Mouse (Mus musculus) MEL (cell line): Measurements from ENCODE around the gene Nbas. TPM values are rescaled to one million over a fixed set of nuclear protein-coding genes. Genes with fewer than 3 reads are reported as not detected.

Experiments used
- DNase-seq: peaks from one replicate; pipeline ENCODE4 v3.0.0; 2011; ENCODE audit warnings: low read depth, low spot score
- H3K27ac ChIP-seq: 2 replicates; pipeline ENCODE4 v1.5.1; 2012; ENCODE audit warnings: low read depth, mild to moderate bottlenecking, control low read depth, low read length, moderate library complexity; ENCODE audit not compliant: control insufficient read depth
- H3K27me3 ChIP-seq, 2 experiments: fragments of 150-350 bp in 1 of 2; sonication (generic) in 1 of 2; 2 replicates each; pipeline ENCODE4 v1.6.1; 2012; ENCODE audit warnings: low read length in 2 of 2, mild to moderate bottlenecking in 2 of 2, improper control_type of control experiment in 1 of 2, moderate library complexity in 1 of 2; ENCODE audit not compliant: insufficient read depth in 2 of 2, control insufficient read depth in 1 of 2
- H3K36me3 ChIP-seq, 2 experiments: 2 replicates each; pipeline ENCODE4 v1.6.1; 2012 to 2014; ENCODE audit warnings: low read length in 2 of 2, improper control_type of control experiment in 1 of 2, inconsistent platforms in 1 of 2, mild to moderate bottlenecking in 1 of 2; ENCODE audit not compliant: insufficient read depth in 2 of 2, control insufficient read depth in 1 of 2
- H3K4me1 ChIP-seq, 2 experiments: fragments of 150-350 bp in 1 of 2; sonication (generic) in 1 of 2; 2 replicates each; pipeline ENCODE4 v1.6.1; 2012; ENCODE audit warnings: low read length in 2 of 2, improper control_type of control experiment in 1 of 2, mild to moderate bottlenecking in 1 of 2; ENCODE audit not compliant: insufficient read depth in 2 of 2, control insufficient read depth in 1 of 2
- H3K4me3 ChIP-seq, 2 experiments: fragments of 150-350 bp in 1 of 2; sonication (generic) in 1 of 2; 2 replicates each; pipeline ENCODE4 v1.5.1; 2012; ENCODE audit warnings: low read depth in 2 of 2, low read length in 2 of 2, mild to moderate bottlenecking in 2 of 2, moderate library complexity in 2 of 2, control low read depth in 1 of 2, improper control_type of control experiment in 1 of 2; ENCODE audit not compliant: control insufficient read depth in 1 of 2, insufficient read depth in 1 of 2
- H3K79me2 ChIP-seq: 2 replicates; pipeline ENCODE4 v1.6.1; 2012; ENCODE audit warnings: mild to moderate bottlenecking, low read length, moderate library complexity; ENCODE audit not compliant: control insufficient read depth, poor library complexity, insufficient read depth
- H3K9ac ChIP-seq: 2 replicates; pipeline ENCODE4 v1.6.1; 2012; ENCODE audit warnings: low read depth, mild to moderate bottlenecking, control low read depth, low read length, moderate library complexity; ENCODE audit not compliant: control insufficient read depth, poor library complexity, severe bottlenecking
- H3K9me3 ChIP-seq: fragments of 150-350 bp; sonication (generic); replicated peaks from 2 replicates; pipeline ENCODE4 v1.6.1; 2012; ENCODE audit warnings: mild to moderate bottlenecking, low read length, improper control_type of control experiment, moderate library complexity; ENCODE audit not compliant: insufficient read depth
- BHLHE40 ChIP-seq: IDR thresholded peaks from 2 replicates; pipeline ENCODE4 v1.6.1; 2012; ENCODE audit warnings: low read depth, mild to moderate bottlenecking, inconsistent platforms, low read length, improper control_type of control experiment, borderline replicate concordance
- CHD1 ChIP-seq: IDR thresholded peaks from 2 replicates; pipeline ENCODE4 v1.6.1; 2012; ENCODE audit warnings: low read depth, mild to moderate bottlenecking, inconsistent platforms, low read length, improper control_type of control experiment
- CTCF ChIP-seq, 3 experiments: IDR thresholded peaks in 2 of 3; conservative IDR thresholded peaks in 1 of 3; 2 replicates each; pipeline ENCODE4 v1.5.1; 2011 to 2012; ENCODE audit warnings: low read length in 3 of 3, low read depth in 2 of 3, mild to moderate bottlenecking in 2 of 3, improper control_type of control experiment in 1 of 3, inconsistent platforms in 1 of 3, mixed read lengths in 1 of 3, moderate library complexity in 1 of 3; ENCODE audit not compliant: control insufficient read depth in 1 of 3, insufficient read depth in 1 of 3, poor library complexity in 1 of 3, severe bottlenecking in 1 of 3
- ELF1 ChIP-seq: IDR thresholded peaks from 2 replicates; pipeline ENCODE4 v1.6.1; 2014; ENCODE audit warnings: low read depth, mild to moderate bottlenecking, inconsistent platforms, low read length, improper control_type of control experiment, moderate library complexity
- ETS1 ChIP-seq: IDR thresholded peaks from 2 replicates; pipeline ENCODE4 v1.6.1; 2012; ENCODE audit warnings: low read depth, mild to moderate bottlenecking, inconsistent platforms, low read length, improper control_type of control experiment, moderate library complexity
- GATA1 ChIP-seq: IDR thresholded peaks from 2 replicates; pipeline ENCODE4 v1.6.1; 2011; ENCODE audit warnings: low read depth, low read length, improper control_type of control experiment
- HCFC1 ChIP-seq: IDR thresholded peaks from 2 replicates; pipeline ENCODE4 v1.6.1; 2012; ENCODE audit warnings: low read depth, mild to moderate bottlenecking, inconsistent platforms, low read length, improper control_type of control experiment, moderate library complexity
- JUND ChIP-seq: IDR thresholded peaks from 2 replicates; pipeline ENCODE4 v1.6.1; 2011; ENCODE audit warnings: low read depth, mild to moderate bottlenecking, improper control_type of control experiment, low read length
- MAFK ChIP-seq: IDR thresholded peaks from 2 replicates; pipeline ENCODE4 v1.6.1; 2011; ENCODE audit warnings: low read depth, mild to moderate bottlenecking, low read length, improper control_type of control experiment, borderline replicate concordance
- MAX ChIP-seq: IDR thresholded peaks from 2 replicates; pipeline ENCODE4 v1.6.1; 2011; ENCODE audit warnings: low read length, improper control_type of control experiment
- MEF2A ChIP-seq: IDR thresholded peaks from 2 replicates; pipeline ENCODE4 v1.6.1; 2014; ENCODE audit warnings: low read depth, mild to moderate bottlenecking, inconsistent platforms, low read length, improper control_type of control experiment; ENCODE audit not compliant: poor library complexity, insufficient replicate concordance, severe bottlenecking; ENCODE audit errors: extremely low read depth
- MXI1 ChIP-seq: IDR thresholded peaks from 2 replicates; pipeline ENCODE4 v1.6.1; 2011; ENCODE audit warnings: mild to moderate bottlenecking, low read depth, low read length, improper control_type of control experiment
- POLR2A ChIP-seq, 2 experiments: IDR thresholded peaks; 2 replicates each; pipeline ENCODE4 v1.6.1; 2011 to 2012; ENCODE audit warnings: low read length in 2 of 2, mild to moderate bottlenecking in 2 of 2, control low read depth in 1 of 2, improper control_type of control experiment in 1 of 2, low read depth in 1 of 2, moderate library complexity in 1 of 2; ENCODE audit not compliant: control insufficient read depth in 1 of 2, insufficient read depth in 1 of 2, poor library complexity in 1 of 2
- POLR2AphosphoS2 ChIP-seq: IDR thresholded peaks from 2 replicates; pipeline ENCODE4 v1.6.1; 2011; ENCODE audit warnings: low read length, improper control_type of control experiment
- POLR2AphosphoS5 ChIP-seq: IDR thresholded peaks from 2 replicates; pipeline ENCODE4 v1.6.1; 2012; ENCODE audit warnings: low read depth, borderline replicate concordance, mild to moderate bottlenecking, inconsistent platforms, low read length, moderate library complexity, mixed read lengths
- RAD21 ChIP-seq: IDR thresholded peaks from 2 replicates; pipeline ENCODE4 v1.6.1; 2011; ENCODE audit warnings: mild to moderate bottlenecking, low read depth, low read length, improper control_type of control experiment
- SIN3A ChIP-seq: IDR thresholded peaks from 2 replicates; pipeline ENCODE4 v1.6.1; 2012; ENCODE audit warnings: low read length, improper control_type of control experiment, inconsistent platforms
- SMC3 ChIP-seq: IDR thresholded peaks from 2 replicates; pipeline ENCODE4 v1.6.1; 2011; ENCODE audit warnings: low read depth, low read length, improper control_type of control experiment
- TAL1 ChIP-seq: IDR thresholded peaks from 2 replicates; pipeline ENCODE4 v1.6.1; 2012; ENCODE audit warnings: mild to moderate bottlenecking, inconsistent platforms, low read length, moderate library complexity, mixed read lengths
- TCF12 ChIP-seq: IDR thresholded peaks from 2 replicates; pipeline ENCODE4 v1.6.1; 2014; ENCODE audit warnings: low read depth, mild to moderate bottlenecking, inconsistent platforms, low read length, improper control_type of control experiment, moderate library complexity
- USF2 ChIP-seq, 2 experiments: IDR thresholded peaks; 2 replicates each; pipeline ENCODE4 v1.6.1; 2011 to 2012; ENCODE audit warnings: improper control_type of control experiment in 2 of 2, low read length in 2 of 2, borderline replicate concordance in 1 of 2, inconsistent platforms in 1 of 2, low read depth in 1 of 2, mild to moderate bottlenecking in 1 of 2; ENCODE audit not compliant: insufficient read depth in 1 of 2
- ZC3H11A ChIP-seq: IDR thresholded peaks from 2 replicates; pipeline ENCODE4 v1.6.1; 2012; ENCODE audit warnings: low read depth, mild to moderate bottlenecking, inconsistent platforms, low read length, improper control_type of control experiment
- ZMIZ1 ChIP-seq: IDR thresholded peaks from 2 replicates; pipeline ENCODE4 v1.6.1; 2012; ENCODE audit warnings: low read depth, mild to moderate bottlenecking, inconsistent platforms, low read length, improper control_type of control experiment, moderate library complexity
- ZNF384 ChIP-seq: IDR thresholded peaks from 2 replicates; pipeline ENCODE4 v1.6.1; 2012; ENCODE audit warnings: low read depth, mild to moderate bottlenecking, inconsistent platforms, low read length, improper control_type of control experiment
- polyA plus RNA-seq, 2 experiments: library from polyadenylated mRNA; stranded (reverse) in 1 of 2; unstranded in 1 of 2; fragments of >175 nt in 1 of 2; fragments of >200 nt in 1 of 2; gene quantifications; 2 replicates each; pipeline versions ENCODE4 v1.2.1 to v1.2.4; 2012; ENCODE audit warnings: low replicate concordance in 2 of 2, low read depth in 1 of 2; ENCODE audit not compliant: insufficient read length in 2 of 2, insufficient read depth in 1 of 2, missing spikeins in 1 of 2
- total RNA-seq: library from RNA; depleted of rRNA; stranded (reverse); fragments of 300-350 nt; gene quantifications from 2 replicates; pipeline ENCODE4 v1.2.3, GENCODE M21; 2012

Nbas gene
- total and polyA plus RNA-seq, 3 experiments = 24.2 to 25.7 TPM; not detected in 1

GRCm38 (mm10) chr12:13613041-13613440 lies 344.1 kb downstream of the Nbas start:
- Histone ChIP-seq H3K9me3 (no peaks in the 10 kb centered on the region), H3K4me1 (no peaks in the 10 kb centered on the region), H3K79me2 (no peaks in the 10 kb centered on the region), H3K9ac (no peak overlapping the region), H3K27ac (no peak overlapping the region), H3K27me3 (no peaks in the 10 kb centered on the region), H3K4me3 (no peak overlapping the region), H3K36me3 (no peaks in the 10 kb centered on the region)
- no peak for DNase-seq
- no peak for TF ChIP-seq MAX
- no peak for TF ChIP-seq ZC3H11A
- TF ChIP-seq ZMIZ1 = no peak
- TF ChIP-seq TAL1 = no peak
- TF ChIP-seq CTCF (IDR thresholded peaks at IDR 0.05 in 2 of 3, conservative IDR thresholded peaks at IDR 0.05 in 1 of 3; ENCODE audit: control insufficient read depth in 1 of 3, insufficient read depth in 1 of 3, low read depth in 2 of 3, low read length in 3 of 3, poor library complexity in 1 of 3, severe bottlenecking in 1 of 3) = no peak
- no peak for TF ChIP-seq HCFC1
- TF ChIP-seq ZNF384 = no peak
- TF ChIP-seq GATA1 = no peak
- no peak for TF ChIP-seq MEF2A
- TF ChIP-seq CHD1 = no peak
- TF ChIP-seq RAD21 = no peak

- H3K79me2 ChIP-seq = no peaks in the 10 kb centered on the region
- TF ChIP-seq TAL1 = no peak
- no peak for TF ChIP-seq SIN3A
- no peak for TF ChIP-seq MAFK
- TF ChIP-seq POLR2AphosphoS5 = no peak
- no peak for TF ChIP-seq POLR2A (IDR thresholded peaks at IDR 0.05; ENCODE audit: control insufficient read depth in 1 of 2, insufficient read depth in 1 of 2, low read depth in 1 of 2, low read length in 2 of 2, poor library complexity in 1 of 2)
- TF ChIP-seq SMC3 = no peak
- no peak for TF ChIP-seq POLR2AphosphoS2
- no peak for TF ChIP-seq ZMIZ1
- no peak for TF ChIP-seq CTCF (IDR thresholded peaks at IDR 0.05 in 2 of 3, conservative IDR thresholded peaks at IDR 0.05 in 1 of 3; ENCODE audit: control insufficient read depth in 1 of 3, insufficient read depth in 1 of 3, low read depth in 2 of 3, low read length in 3 of 3, poor library complexity in 1 of 3, severe bottlenecking in 1 of 3)
- no peak for TF ChIP-seq ETS1
- no peak for TF ChIP-seq ELF1
- TF ChIP-seq MXI1 = no peak
- no peak for TF ChIP-seq BHLHE40
- TF ChIP-seq JUND = no peak
- TF ChIP-seq USF2 (IDR thresholded peaks at IDR 0.05; ENCODE audit: borderline replicate concordance in 1 of 2, insufficient read depth in 1 of 2, low read depth in 1 of 2, low read length in 2 of 2) = no peak
- TF ChIP-seq HCFC1 = no peak
- TF ChIP-seq TCF12 = no peak
Observed at GRCm38 (mm10) chr12:13615661-13616060, 346.7 kb downstream of the Nbas start.

More at GRCm38 (mm10) chr12:13615661-13616060, 346.7 kb downstream of the Nbas start:
- H3K27me3 ChIP-seq = no peaks in the 10 kb centered on the region
- H3K9ac ChIP-seq = no peak overlapping the region
- no peak overlapping the region for H3K27ac ChIP-seq
- no peak for DNase-seq
- H3K9me3 ChIP-seq = no peaks in the 10 kb centered on the region
- H3K4me1 ChIP-seq = no peaks in the 10 kb centered on the region
- H3K36me3 ChIP-seq = no peaks in the 10 kb centered on the region
- no peak overlapping the region for H3K4me3 ChIP-seq
